Mouse (Mus musculus) hindbrain, embryonic 14.5 days (tissue): ENCODE data around the gene 1700028J19Rik. TPM values are rescaled to one million over a fixed set of nuclear protein-coding genes. Genes with fewer than 3 reads are reported as not detected.

Source experiments
- ATAC-seq: fragments of 200-750 bp; cut with Nextera tagmentation; 2 replicates; pipeline ENCODE4 v1.8.0; 2017; ENCODE audit warnings: moderate number of reproducible peaks, mild to moderate bottlenecking, moderate TSS enrichment, moderate library complexity; ENCODE audit not compliant: low FRiP score
- DNase-seq: peaks from one replicate; pipeline ENCODE4 v3.0.0-alpha.2; 2015; ENCODE audit warnings: low spot score
- H3K27ac ChIP-seq: fragments of 300-500 bp; sonication (generic); 2 replicates; pipeline ENCODE4 v1.5.1; 2014; ENCODE audit warnings: mild to moderate bottlenecking, moderate library complexity
- H3K27me3 ChIP-seq: fragments of 300-500 bp; sonication (generic); 2 replicates; pipeline ENCODE4 v1.6.1; 2014; ENCODE audit warnings: mild to moderate bottlenecking, low read length, mixed read lengths; ENCODE audit not compliant: control insufficient read depth, insufficient read depth
- H3K36me3 ChIP-seq: fragments of 300-500 bp; sonication (generic); replicated peaks from 2 replicates; pipeline ENCODE4 v1.6.1; 2014; ENCODE audit not compliant: control insufficient read depth, insufficient read depth
- H3K4me1 ChIP-seq: fragments of 300-500 bp; sonication (generic); replicated peaks from 2 replicates; pipeline ENCODE4 v1.6.1; 2014; ENCODE audit warnings: antibody characterized with exemption, low read length, mixed read lengths; ENCODE audit not compliant: control insufficient read depth, insufficient read depth
- H3K4me2 ChIP-seq: fragments of 300-500 bp; sonication (generic); replicated peaks from 2 replicates; pipeline ENCODE4 v1.6.1; 2014; ENCODE audit warnings: mild to moderate bottlenecking, moderate library complexity
- H3K4me3 ChIP-seq: fragments of 300-500 bp; sonication (generic); replicated peaks from 2 replicates; pipeline ENCODE4 v1.5.1; 2014; ENCODE audit warnings: mild to moderate bottlenecking, low read length
- H3K9ac ChIP-seq: fragments of 300-500 bp; sonication (generic); 2 replicates; pipeline ENCODE4 v1.6.1; 2014
- H3K9me3 ChIP-seq: fragments of 300-500 bp; sonication (generic); 2 replicates; pipeline ENCODE4 v1.6.1; 2016; ENCODE audit warnings: low read length; ENCODE audit not compliant: control insufficient read depth
- WGBS: fragments of 180-500 bp; shearing (Covaris S2); extraction: QIAGEN DNeasy Blood & Tissue Kit; methylation state at CpG from one replicate; pipeline ENCODE4 v1.1.7; 2014; 5-methylcytosine and 5-hydroxymethylcytosine counted together
- polyA plus RNA-seq: library from polyadenylated mRNA; unstranded; fragments of >200 nt; fragmentation: Nextera tagmentation; extraction: Ambion mirVana; gene quantifications from 2 replicates; pipeline ENCODE4 v1.2.1, GENCODE M21; 2014

Gene 1700028J19Rik
- polyA plus RNA-seq, 1 experiment from 2014 or later, result 1.8 TPM

DNA sequence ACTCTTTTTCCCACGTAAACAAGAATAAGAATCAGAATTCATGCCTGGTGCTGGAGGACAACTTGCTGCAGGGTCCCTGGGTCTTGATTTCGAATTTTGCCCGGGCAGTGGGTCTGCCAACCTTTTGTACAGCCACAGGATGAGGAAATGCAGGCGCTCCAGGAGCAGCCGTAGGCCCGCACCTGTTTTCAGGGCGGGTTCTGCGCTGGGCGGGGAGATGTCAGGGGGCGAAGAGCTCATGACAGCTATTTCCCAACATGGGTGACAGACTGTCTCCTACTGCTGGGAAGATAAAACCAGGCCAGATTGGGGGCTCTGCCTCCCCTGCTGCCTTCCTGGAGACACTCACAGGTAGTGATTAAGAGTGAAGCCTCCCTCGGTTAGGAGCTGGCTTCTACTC is 27.6 kb upstream of the 1700028J19Rik start:
- no peak overlapping the region for H3K4me2 ChIP-seq
- no peaks in the 10 kb centered on the region for H3K4me1 ChIP-seq
- no peaks in the 10 kb centered on the region for H3K9me3 ChIP-seq
- no peak overlapping the region for H3K4me3 ChIP-seq
- no peak overlapping the region for H3K9ac ChIP-seq
- ATAC-seq (no peak), DNase-seq (no peak)
- WGBS, result 36% methylated on average over 11 of the region's 11 CpGs
- no peak overlapping the region for H3K27ac ChIP-seq
- no peaks in the 10 kb centered on the region for H3K36me3 ChIP-seq
- no peaks in the 10 kb centered on the region for H3K27me3 ChIP-seq

GRCm38 (mm10) chr7:44273446-44273845 is 27.0 kb upstream of the 1700028J19Rik start:
- DNase-seq, result no peak

DNA sequence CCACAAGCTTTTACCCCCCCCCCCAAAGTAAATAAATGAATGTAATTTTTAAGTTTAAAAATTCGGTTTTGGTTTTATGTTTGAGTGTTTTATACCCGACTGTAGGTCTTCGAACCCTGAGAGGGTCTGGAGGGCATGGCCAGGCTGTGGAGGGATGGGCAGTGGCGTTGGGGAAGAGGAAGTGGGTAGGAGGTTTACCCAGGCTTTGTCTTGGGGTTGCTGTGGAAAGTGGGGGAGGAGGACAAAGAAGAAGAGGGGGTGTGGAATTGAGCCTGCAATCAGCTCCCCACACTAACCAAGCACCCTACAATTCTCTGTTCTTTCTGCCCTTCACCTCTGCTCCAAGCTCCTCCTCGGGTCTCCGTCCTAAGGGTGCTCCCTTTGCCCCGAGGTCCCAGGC is 26.1 kb upstream of the 1700028J19Rik start:
- no peak overlapping the region for H3K27ac ChIP-seq
- no peaks in the 10 kb centered on the region for H3K27me3 ChIP-seq
- no peak overlapping the region for H3K9ac ChIP-seq
- no peak overlapping the region for H3K4me2 ChIP-seq
- H3K9me3 ChIP-seq, result no peaks in the 10 kb centered on the region
- no peak overlapping the region for H3K4me3 ChIP-seq
- no peaks in the 10 kb centered on the region for H3K4me1 ChIP-seq
- no peaks in the 10 kb centered on the region for H3K36me3 ChIP-seq
- ATAC-seq, result no peak
- no peak for DNase-seq
- 92% methylated on average over 7 of the region's 7 CpGs for WGBS

More at GRCm38 (mm10) chr7:44273446-44273845, 27.0 kb upstream of the 1700028J19Rik start:
- H3K9ac ChIP-seq, result no peak overlapping the region
- H3K4me3 ChIP-seq, result no peak overlapping the region
- H3K36me3 ChIP-seq, result no peaks in the 10 kb centered on the region
- ATAC-seq, result no peak
- H3K4me2 ChIP-seq, result no peak overlapping the region
- H3K27ac ChIP-seq, result no peak overlapping the region
- no peaks in the 10 kb centered on the region for H3K9me3 ChIP-seq
- no peaks in the 10 kb centered on the region for H3K4me1 ChIP-seq
- no peaks in the 10 kb centered on the region for H3K27me3 ChIP-seq
- 45% methylated on average over 7 of the region's 7 CpGs for WGBS

DNA sequence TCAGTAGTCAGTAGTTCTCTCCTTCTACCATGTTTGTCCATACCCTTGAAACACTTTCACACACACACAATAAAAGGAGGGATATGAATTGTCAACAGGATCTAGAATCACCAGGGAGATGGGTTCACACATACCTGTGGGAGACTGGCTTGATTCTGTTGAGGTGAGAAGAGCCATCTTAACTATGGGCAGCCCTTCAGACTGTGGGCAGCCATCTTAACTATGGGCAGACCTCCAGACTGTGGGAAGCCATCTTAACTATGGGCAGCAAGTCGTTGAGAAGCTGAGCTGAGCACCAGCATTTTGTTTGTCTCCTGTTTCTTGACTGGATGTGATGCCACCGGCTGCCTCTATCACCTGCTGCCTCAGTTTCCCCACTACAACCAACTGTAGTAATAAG is 24.8 kb upstream of the 1700028J19Rik start:
- no peak overlapping the region for H3K9ac ChIP-seq
- no peaks in the 10 kb centered on the region for H3K27me3 ChIP-seq
- no peak overlapping the region for H3K4me3 ChIP-seq
- H3K4me2 ChIP-seq, result no peak overlapping the region
- no peaks in the 10 kb centered on the region for H3K36me3 ChIP-seq
- 72% methylated on average over 2 of the region's 2 CpGs for WGBS
- no peak overlapping the region for H3K27ac ChIP-seq
- ATAC-seq (no peak), DNase-seq (peak; percentile 38)
- no peaks in the 10 kb centered on the region for H3K9me3 ChIP-seq
- no peaks in the 10 kb centered on the region for H3K4me1 ChIP-seq

DNA sequence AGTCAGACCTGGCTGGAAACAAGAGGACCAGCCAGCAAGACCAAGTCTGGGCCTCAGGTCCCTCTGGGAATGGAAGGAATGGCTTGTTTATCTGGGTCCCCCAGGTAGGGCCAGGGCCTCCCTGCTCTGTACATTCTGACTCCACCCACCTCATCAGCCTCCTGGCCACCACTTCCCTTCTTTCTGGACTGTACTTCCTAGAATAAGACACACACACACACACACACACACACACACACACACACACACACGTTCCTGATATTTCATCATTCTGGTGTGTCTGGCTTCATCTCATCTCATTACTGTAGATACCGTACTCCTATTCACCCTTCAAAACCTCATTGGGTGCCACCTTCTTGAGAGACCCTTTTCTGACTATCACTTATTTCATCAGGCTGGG is 22.9 kb upstream of the 1700028J19Rik start:
- WGBS, result 96% methylated on average over 2 of the region's 2 CpGs
- no peak overlapping the region for H3K9ac ChIP-seq
- H3K4me1 ChIP-seq, result no peaks in the 10 kb centered on the region
- H3K4me3 ChIP-seq, result no peak overlapping the region
- H3K27me3 ChIP-seq, result no peaks in the 10 kb centered on the region
- no peak overlapping the region for H3K27ac ChIP-seq
- H3K9me3 ChIP-seq, result no peaks in the 10 kb centered on the region
- ATAC-seq (no peak), DNase-seq (no peak)
- no peak overlapping the region for H3K4me2 ChIP-seq
- no peaks in the 10 kb centered on the region for H3K36me3 ChIP-seq

DNA sequence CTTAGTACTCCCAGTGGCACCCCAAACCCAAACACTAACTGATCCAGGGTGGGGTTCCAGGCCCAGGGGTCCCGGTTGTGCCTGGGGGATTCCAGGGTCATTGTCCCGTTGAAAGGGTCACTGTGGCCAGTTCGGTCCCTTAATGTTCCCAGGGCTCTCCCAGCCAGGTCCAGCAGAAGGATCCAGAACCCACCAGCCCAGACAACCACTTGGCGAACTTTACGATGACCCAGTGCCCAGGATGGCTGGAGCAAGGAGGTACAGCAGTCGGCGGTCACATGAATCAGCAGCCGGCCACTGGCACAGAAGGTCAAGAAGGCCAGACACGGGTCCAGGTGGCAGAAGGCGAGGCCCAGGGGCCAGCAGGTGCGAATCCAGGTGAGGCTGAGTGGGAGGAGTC is 21.6 kb upstream of the 1700028J19Rik start:
- Histone ChIP-seq H3K27ac (no peak overlapping the region), H3K27me3 (no peaks in the 10 kb centered on the region), H3K4me1 (peaks cover 4% of the 10 kb centered on the region), H3K36me3 (no peaks in the 10 kb centered on the region), H3K9me3 (no peaks in the 10 kb centered on the region), H3K4me3 (no peak overlapping the region), H3K9ac (no peak overlapping the region), H3K4me2 (no peak overlapping the region)
- DNase-seq, result no peak
- ATAC-seq, result no peak
- WGBS, result 83% methylated on average over 11 of the region's 11 CpGs

- WGBS, result 1% methylated on average over 34 of the region's 34 CpGs
- Histone ChIP-seq H3K27ac (peak overlapping the region; percentile 66), H3K4me3 (peak overlapping the region; percentile 31), H3K4me1 (peaks cover 6% of the 10 kb centered on the region), H3K36me3 (no peaks in the 10 kb centered on the region), H3K9me3 (no peaks in the 10 kb centered on the region), H3K4me2 (peak overlapping the region; percentile 73), H3K27me3 (0 out of 2 replicates have a peak, but pooled peaks cover 3% of the 10 kb centered on the region), H3K9ac (peak overlapping the region; percentile 63)
- ATAC-seq (peak; percentile 83), DNase-seq (peak; percentile 100)
These were observed 16.5 kb upstream of the 1700028J19Rik start for GRCm38 (mm10) chr7:44262791-44263643.

GRCm38 (mm10) chr7:44261147-44261546 is 14.7 kb upstream of the 1700028J19Rik start, which contains the start of gene Gm15517:
Gene Gm15517, plus strand, starts transcription at chr7:44261447.
- Histone ChIP-seq H3K36me3 (no peaks in the 10 kb centered on the region), H3K4me2 (no peak within 1 kb of the TSS), H3K9ac (no peak within 1 kb of the TSS), H3K27ac (no peak within 1 kb of the TSS), H3K27me3 (0 out of 2 replicates have a peak, but pooled peaks cover 3% of the 10 kb centered on the region), H3K4me1 (peaks cover 6% of the 10 kb centered on the region), H3K9me3 (no peaks in the 10 kb centered on the region), H3K4me3 (no peak within 1 kb of the TSS)
- DNase-seq (no peak), ATAC-seq (no peak)
- 49% methylated on average over 5 of the region's 5 CpGs for WGBS

GRCm38 (mm10) chr7:44260410-44260809 is 13.9 kb upstream of the 1700028J19Rik start:
- 72% methylated on average over 6 of the region's 6 CpGs for WGBS
- Histone ChIP-seq H3K9me3 (no peaks in the 10 kb centered on the region), H3K36me3 (no peaks in the 10 kb centered on the region), H3K9ac (no peak overlapping the region), H3K27ac (no peak overlapping the region), H3K4me1 (peaks cover 6% of the 10 kb centered on the region), H3K4me2 (no peak overlapping the region), H3K4me3 (no peak overlapping the region), H3K27me3 (0 out of 2 replicates have a peak, but pooled peaks cover 3% of the 10 kb centered on the region)
- ATAC-seq (no peak), DNase-seq (no peak)
